Mouse (Mus musculus) hindbrain, embryonic 11.5 days (tissue): ENCODE data around the gene Racgap1. TPM values are rescaled to one million over a fixed set of nuclear protein-coding genes. Genes with fewer than 3 reads are reported as not detected.
A peak's percentile ranks its signal among the peaks of the same experiment; 100 is the strongest.

ENCODE experiments used
- ATAC-seq: fragments of 200-750 bp; cut with Nextera tagmentation; 2 replicates; pipeline ENCODE4 v1.8.0; 2017; ENCODE audit warnings: mild to moderate bottlenecking, moderate TSS enrichment, moderate library complexity; ENCODE audit not compliant: low FRiP score
- DNase-seq: peaks from one replicate; pipeline ENCODE4 v3.0.0-alpha.2; 2015; ENCODE audit warnings: low spot score
- H3K27ac ChIP-seq: fragments of 300-500 bp; sonication (generic); 2 replicates; pipeline ENCODE4 v1.5.1; 2014; ENCODE audit warnings: mild to moderate bottlenecking, low read depth, low read length
- H3K27me3 ChIP-seq: fragments of 300-500 bp; sonication (generic); 2 replicates; pipeline ENCODE4 v1.6.1; 2014; ENCODE audit warnings: mild to moderate bottlenecking, low read length, moderate library complexity, mixed read lengths; ENCODE audit not compliant: control insufficient read depth, insufficient read depth
- H3K36me3 ChIP-seq: fragments of 300-500 bp; sonication (generic); 2 replicates; pipeline ENCODE4 v1.6.1; 2014; ENCODE audit warnings: mild to moderate bottlenecking, low read length, moderate library complexity, mixed read lengths; ENCODE audit not compliant: control insufficient read depth, insufficient read depth
- H3K4me1 ChIP-seq: fragments of 300-500 bp; sonication (generic); replicated peaks from 2 replicates; pipeline ENCODE4 v1.6.1; 2014; ENCODE audit warnings: low read length, mixed read lengths; ENCODE audit not compliant: control insufficient read depth, insufficient read depth
- H3K4me2 ChIP-seq: fragments of 300-500 bp; sonication (generic); replicated peaks from 2 replicates; pipeline ENCODE4 v1.6.1; 2014; ENCODE audit warnings: mild to moderate bottlenecking, low read depth, low read length
- H3K4me3 ChIP-seq: fragments of 300-500 bp; sonication (generic); 2 replicates; pipeline ENCODE4 v1.5.1; 2014; ENCODE audit warnings: low read depth, low read length
- H3K9ac ChIP-seq: fragments of 300-500 bp; sonication (generic); 2 replicates; pipeline ENCODE4 v1.6.1; 2014; ENCODE audit warnings: low read depth, low read length
- H3K9me3 ChIP-seq: fragments of 300-500 bp; sonication (generic); 2 replicates; pipeline ENCODE4 v1.6.1; 2016; ENCODE audit warnings: low read length; ENCODE audit not compliant: control insufficient read depth
- WGBS: fragments of 180-500 bp; shearing (Covaris S2); extraction: QIAGEN DNeasy Blood & Tissue Kit; methylation state at CpG from one replicate; pipeline ENCODE4 v1.1.7; 2014; 5-methylcytosine and 5-hydroxymethylcytosine counted together
- polyA plus RNA-seq: library from polyadenylated mRNA; unstranded; fragments of >200 nt; fragmentation: Nextera tagmentation; extraction: Ambion mirVana; gene quantifications from 2 replicates; pipeline ENCODE4 v1.2.1, GENCODE M21; 2014

Gene Racgap1
- polyA plus RNA-seq, 1 experiment from 2014 or later: 161 TPM

DNA sequence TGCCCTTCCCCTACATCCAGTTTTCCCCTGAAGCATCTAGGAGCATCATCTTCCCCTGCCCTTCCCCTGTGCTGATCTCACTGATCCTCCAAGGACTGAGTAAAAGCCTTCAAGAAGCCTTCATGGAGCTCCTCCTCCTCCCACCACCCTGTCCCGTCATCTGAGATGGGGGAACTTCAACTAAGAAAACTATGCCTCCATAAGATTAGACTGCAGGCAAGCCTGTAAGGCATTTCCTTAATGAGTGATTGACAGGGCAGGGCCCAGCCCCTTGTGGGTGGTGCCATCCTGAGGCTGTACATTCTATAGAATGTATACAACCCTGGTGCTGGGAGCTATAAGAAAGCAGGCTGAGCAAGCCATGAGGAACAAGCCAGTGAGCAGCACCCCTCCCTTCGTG is 7.0 kb upstream of the Racgap1 start:
- H3K27me3 ChIP-seq: peaks cover 13% of the 10 kb centered on the region
- no peak overlapping the region for H3K9ac ChIP-seq
- H3K9me3 ChIP-seq: no peaks in the 10 kb centered on the region
- peaks cover 3% of the 10 kb centered on the region; the same call in 1 of the 2 replicates for H3K4me1 ChIP-seq
- H3K27ac ChIP-seq: no peak overlapping the region
- DNase-seq: no peak
- 59% methylated on average over 2 of the region's 2 CpGs for WGBS
- no peaks in the 10 kb centered on the region for H3K36me3 ChIP-seq
- ATAC-seq: no peak
- H3K4me2 ChIP-seq: no peak overlapping the region
- H3K4me3 ChIP-seq: no peak overlapping the region

DNA sequence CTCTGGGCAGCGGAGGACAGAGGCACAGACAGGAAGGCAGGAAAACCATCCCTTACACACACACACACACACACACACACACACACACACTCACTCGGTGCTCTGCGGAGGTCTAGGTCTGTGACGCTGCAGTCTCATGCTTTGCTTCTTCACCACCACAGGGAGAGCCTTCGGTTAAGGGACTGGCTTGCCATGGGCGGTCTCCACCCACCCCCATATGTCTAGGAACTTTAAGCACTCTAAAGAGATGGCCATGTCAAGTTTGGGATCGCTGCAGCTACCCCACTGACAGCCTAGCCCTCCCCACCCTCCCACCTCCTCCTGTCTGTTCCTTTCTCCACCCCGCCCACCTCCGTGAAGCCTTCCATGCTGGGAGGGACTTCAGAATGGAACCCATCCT is 4.5 kb upstream of the Racgap1 start:
- no peak overlapping the region for H3K9ac ChIP-seq
- 48% methylated on average over 9 of the region's 9 CpGs for WGBS
- H3K36me3 ChIP-seq: no peaks in the 10 kb centered on the region
- H3K4me3 ChIP-seq: no peak overlapping the region
- 0 out of 2 replicates have a peak overlapping the region, but pooled peaks have one; percentile 39 for H3K27ac ChIP-seq
- ATAC-seq: no peak
- no peaks in the 10 kb centered on the region for H3K9me3 ChIP-seq
- no peak overlapping the region for H3K4me2 ChIP-seq
- H3K4me1 ChIP-seq: peaks cover 3% of the 10 kb centered on the region; the same call in 1 of the 2 replicates
- peaks cover 14% of the 10 kb centered on the region for H3K27me3 ChIP-seq
- no peak for DNase-seq

DNA sequence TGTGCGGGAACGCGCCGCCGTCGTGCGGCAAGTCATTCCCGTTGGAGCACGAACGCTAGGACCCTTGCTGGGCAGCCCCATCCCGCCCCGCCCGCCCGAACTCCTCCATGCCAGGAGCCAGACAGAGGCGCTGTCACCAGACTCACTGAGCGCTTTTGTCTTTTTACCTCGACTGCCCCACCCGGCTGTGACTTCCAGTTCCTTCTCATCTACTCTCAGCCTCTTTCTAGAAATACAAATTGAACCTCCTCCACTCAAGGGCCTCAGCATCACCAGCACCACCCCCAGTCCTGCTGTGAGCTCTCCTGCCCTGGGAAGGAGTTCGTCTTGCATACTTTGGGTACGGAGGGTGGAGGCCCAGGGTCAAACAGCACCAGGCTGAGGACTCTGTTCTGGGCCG is 2.4 kb upstream of the Racgap1 start:
- ATAC-seq (no peak), DNase-seq (no peak)
- no peak overlapping the region for H3K9ac ChIP-seq
- no peaks in the 10 kb centered on the region for H3K36me3 ChIP-seq
- H3K4me2 ChIP-seq: peak overlapping the region; percentile 24
- WGBS: 2% methylated on average over 21 of the region's 21 CpGs
- H3K27ac ChIP-seq: no peak overlapping the region
- no peaks in the 10 kb centered on the region for H3K9me3 ChIP-seq
- peaks cover 14% of the 10 kb centered on the region for H3K27me3 ChIP-seq
- H3K4me1 ChIP-seq: peaks cover 10% of the 10 kb centered on the region
- H3K4me3 ChIP-seq: no peak overlapping the region

DNA sequence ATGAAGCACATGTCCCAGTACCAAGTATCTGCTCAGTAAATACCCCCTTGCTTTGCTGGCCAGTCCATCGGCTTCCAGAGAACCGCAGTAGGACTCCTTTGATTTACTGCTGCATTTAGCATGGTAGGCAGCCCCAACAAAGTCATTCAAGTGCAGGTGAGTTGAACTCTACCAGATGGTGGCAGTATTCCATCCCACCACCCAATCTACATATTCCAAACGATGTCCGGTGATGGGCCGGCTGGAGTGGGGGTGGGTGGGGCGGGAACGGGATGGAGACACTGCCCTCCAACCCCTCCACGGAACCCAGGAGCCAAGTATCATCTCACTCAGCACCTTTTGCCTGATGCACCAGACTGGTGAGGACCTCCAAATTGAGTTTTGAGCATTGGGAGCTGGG is 1.8 kb upstream of the Racgap1 start:
- no peak overlapping the region for H3K9ac ChIP-seq
- no peak for DNase-seq
- no peak for ATAC-seq
- WGBS: 11% methylated on average over 8 of the region's 8 CpGs
- H3K9me3 ChIP-seq: no peaks in the 10 kb centered on the region
- peaks cover 14% of the 10 kb centered on the region for H3K27me3 ChIP-seq
- peak overlapping the region; percentile 24; the same call in 1 of the 2 replicates for H3K4me2 ChIP-seq
- H3K27ac ChIP-seq: no peak overlapping the region
- H3K4me3 ChIP-seq: no peak overlapping the region
- H3K4me1 ChIP-seq: peaks cover 11% of the 10 kb centered on the region
- no peaks in the 10 kb centered on the region for H3K36me3 ChIP-seq

DNA sequence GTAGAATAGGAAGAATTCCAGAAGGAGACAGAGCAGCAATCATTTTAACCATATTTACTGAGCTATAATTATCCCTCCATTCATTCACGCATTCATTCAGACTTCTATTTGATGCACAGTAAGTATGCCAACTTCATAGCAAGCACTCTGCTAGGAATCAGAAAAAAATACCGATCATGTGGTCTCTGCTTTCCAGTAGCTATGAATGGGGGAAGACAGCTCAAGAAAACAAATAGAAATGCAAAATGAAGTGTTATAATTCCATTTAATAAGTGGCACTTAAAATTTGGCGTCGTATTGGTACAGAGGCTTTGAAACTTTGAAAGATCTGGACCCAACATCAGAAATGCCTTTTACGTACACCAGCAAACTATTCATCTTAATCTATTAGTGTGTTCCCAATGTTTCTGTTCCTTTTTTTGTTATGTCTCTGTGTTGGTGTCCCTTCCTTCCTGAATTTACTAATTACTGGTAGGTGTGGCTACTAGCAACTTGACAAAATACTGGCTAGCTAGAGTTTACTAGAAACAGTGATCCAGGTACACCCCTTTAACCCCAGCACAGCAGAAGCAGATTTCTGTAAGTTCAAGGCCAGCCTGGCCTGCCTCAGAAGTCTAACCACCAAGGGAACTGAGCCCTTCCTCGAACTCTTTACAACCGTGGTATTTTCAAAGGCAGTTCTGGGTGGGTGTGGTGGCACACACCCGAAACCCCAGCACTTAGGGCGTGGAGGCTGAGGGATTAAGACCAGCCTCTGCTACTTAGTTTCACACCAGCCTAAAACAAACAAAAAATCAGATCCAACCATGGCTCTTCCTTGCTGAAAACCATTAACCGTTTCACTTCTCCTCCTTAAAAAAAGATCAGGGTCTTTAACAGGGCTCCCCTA is 772 bp upstream of the Racgap1 start:
- no peaks in the 10 kb centered on the region for H3K9me3 ChIP-seq
- no peak overlapping the region for H3K27ac ChIP-seq
- H3K9ac ChIP-seq: no peak overlapping the region
- peak overlapping the region; percentile 36 for H3K4me2 ChIP-seq
- H3K4me1 ChIP-seq: peaks cover 14% of the 10 kb centered on the region
- H3K27me3 ChIP-seq: peaks cover 14% of the 10 kb centered on the region
- H3K36me3 ChIP-seq: no peaks in the 10 kb centered on the region
- H3K4me3 ChIP-seq: peak overlapping the region; percentile 89
- DNase-seq: no peak
- WGBS: 78% methylated on average over 10 of the region's 10 CpGs
- ATAC-seq: no peak; the same call in 1 of the 2 replicates

DNA sequence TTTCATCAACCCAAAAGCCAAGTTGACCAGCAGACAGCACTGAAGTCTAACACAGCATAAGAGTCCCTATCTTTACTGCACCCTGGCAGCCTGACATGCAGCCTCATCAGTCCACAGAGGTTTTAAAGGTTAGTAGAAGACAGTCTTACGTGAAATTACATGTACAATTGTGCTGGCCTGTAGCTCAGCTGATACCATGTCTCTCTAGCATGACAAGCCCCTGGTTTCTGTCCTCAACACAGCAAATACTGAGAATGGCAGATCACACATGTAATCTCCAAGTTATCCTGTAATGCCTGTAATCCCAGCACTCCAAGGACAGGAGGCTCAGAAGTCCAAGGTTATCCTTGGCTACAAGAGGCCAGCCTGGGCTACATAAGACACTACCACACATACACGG is 1.2 kb downstream of the Racgap1 start:
- H3K27ac ChIP-seq: no peak overlapping the region
- WGBS: 55% methylated on average over 2 of the region's 2 CpGs
- H3K4me3 ChIP-seq: peak overlapping the region; percentile 89
- peaks cover 17% of the 10 kb centered on the region for H3K4me1 ChIP-seq
- no peaks in the 10 kb centered on the region for H3K36me3 ChIP-seq
- no peaks in the 10 kb centered on the region for H3K9me3 ChIP-seq
- H3K27me3 ChIP-seq: peaks cover 14% of the 10 kb centered on the region
- DNase-seq: no peak
- peak overlapping the region; percentile 85 for H3K9ac ChIP-seq
- ATAC-seq: no peak
- H3K4me2 ChIP-seq: peak overlapping the region; percentile 57

GRCm38 (mm10) chr15:99649067-99649761 is 2.2 kb downstream of the Racgap1 start:
- WGBS: 40% methylated on average over 6 of the region's 6 CpGs
- peak overlapping the region; percentile 57 for H3K4me2 ChIP-seq
- H3K9ac ChIP-seq: no peak overlapping the region
- ATAC-seq (no peak), DNase-seq (no peak)
- peaks cover 4% of the 10 kb centered on the region; the same call in 1 of the 2 replicates for H3K27me3 ChIP-seq
- peak overlapping the region; percentile 47 for H3K27ac ChIP-seq
- no peaks in the 10 kb centered on the region for H3K9me3 ChIP-seq
- peak overlapping the region; percentile 89; the same call in 1 of the 2 replicates for H3K4me3 ChIP-seq
- H3K36me3 ChIP-seq: no peaks in the 10 kb centered on the region
- H3K4me1 ChIP-seq: peaks cover 21% of the 10 kb centered on the region

DNA sequence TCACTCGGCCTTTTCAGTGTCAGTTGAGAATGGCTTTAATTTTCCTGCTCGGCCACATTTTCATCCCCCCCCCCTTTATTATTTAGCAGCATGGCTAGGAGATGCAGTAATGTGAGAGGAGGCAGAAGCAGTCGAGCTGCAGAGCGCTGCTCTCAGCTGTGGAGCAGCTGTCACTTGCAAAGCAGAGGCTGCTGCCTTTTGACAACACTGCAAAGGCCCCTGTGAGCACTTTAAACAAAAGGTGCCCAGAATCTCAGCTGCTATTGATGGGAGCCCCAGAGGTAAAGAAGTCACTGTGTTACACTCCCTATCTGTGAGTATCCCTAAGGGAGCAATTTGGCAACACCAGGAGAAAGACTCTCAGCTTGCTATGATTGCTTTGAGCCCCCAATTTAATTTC is 3.1 kb downstream of the Racgap1 start:
- Histone ChIP-seq H3K27ac (peak overlapping the region; percentile 47), H3K9me3 (no peaks in the 10 kb centered on the region), H3K4me3 (no peak overlapping the region), H3K36me3 (no peaks in the 10 kb centered on the region), H3K27me3 (peaks cover 2% of the 10 kb centered on the region; the same call in 1 of the 2 replicates), H3K4me2 (no peak overlapping the region), H3K9ac (0 out of 2 replicates have a peak overlapping the region, but pooled peaks have one; percentile 23), H3K4me1 (peaks cover 18% of the 10 kb centered on the region)
- peak; percentile 55; the same call in 1 of the 2 replicates for ATAC-seq
- peak; percentile 62 for DNase-seq
- 24% methylated on average over 4 of the region's 4 CpGs for WGBS
